Mouse (Mus musculus): ENCODE measurements at regions not wholly inside any gene's neighbourhood (a gene's known extent, or its start where the extent isn't known, plus 50 kb on each side); places are given as distances from the start of the nearest gene placed in this dataset.

GRCm38 (mm10) chr14:76818256-76819010 is 218.1 kb upstream of the Ccdc122 start:
- no peak for TF ChIP-seq CTCF (IDR thresholded peaks at IDR 0.05)
- ChIA-PET CTCF (interaction anchor here (0.8 to 4.5 kb wide), 11 partner anchors 27 to 314 kb away, joined by 3 to 34 read pairs (median 4); no protein-coding TSS in a partner anchor), POLR2A (interaction anchor here (0.5 to 5.0 kb wide), 17 partner anchors 32 to 313 kb away, joined by 3 to 24 read pairs (median 4); no protein-coding TSS in a partner anchor)
- ATAC-seq (no peak), DNase-seq (ENCODE audit: low read depth, low spot score) (no peak)
- H3K27me3 ChIP-seq = no peaks in the 10 kb centered on the region
- in situ Hi-C loops (cut with MboI; ENCODE audit: low pct_unique_long_range_greater_than_20kb) = no loop called here

GRCm38 (mm10) chr14:76817189-76817772 is 219.3 kb upstream of the Ccdc122 start:
- DNase-seq (ENCODE audit: low read depth, low spot score) = peak; percentile 86
- POLR2A ChIA-PET = interaction anchor here (0.5 to 5.0 kb wide), 22 partner anchors 22 to 312 kb away, joined by 3 to 24 read pairs (median 4); no protein-coding TSS in a partner anchor
- no peaks in the 10 kb centered on the region for H3K27me3 ChIP-seq
- TF ChIP-seq CTCF (IDR thresholded peaks at IDR 0.05) = peak; percentile 46
- peak; percentile 76 for ATAC-seq
- CTCF ChIA-PET = interaction anchor here (0.8 to 4.5 kb wide), 16 partner anchors 25 to 313 kb away, joined by 3 to 34 read pairs (median 4); no protein-coding TSS in a partner anchor
- in situ Hi-C loops (cut with MboI; ENCODE audit: low pct_unique_long_range_greater_than_20kb) = no loop called here

GRCm38 (mm10) chr14:76816666-76817065 is 219.9 kb upstream of the Ccdc122 start:
- TF ChIP-seq CTCF (IDR thresholded peaks at IDR 0.05) = no peak
- DNase-seq (ENCODE audit: low read depth, low spot score) (no peak), ATAC-seq (no peak)
- in situ Hi-C loops (cut with MboI; ENCODE audit: low pct_unique_long_range_greater_than_20kb) = no loop called here
- no peaks in the 10 kb centered on the region for H3K27me3 ChIP-seq
- POLR2A ChIA-PET = interaction anchor here (1.1 to 5.0 kb wide), 9 partner anchors 30 to 311 kb away, joined by 3 to 24 read pairs (median 10); no protein-coding TSS in a partner anchor
- CTCF ChIA-PET = interaction anchor here (0.9 to 4.5 kb wide), 11 partner anchors 25 to 196 kb away, joined by 3 to 34 read pairs (median 4); no protein-coding TSS in a partner anchor

- TF ChIP-seq CTCF (IDR thresholded peaks at IDR 0.05) = no peak
- no peaks in the 10 kb centered on the region for H3K27me3 ChIP-seq
- ChIA-PET CTCF (interaction anchor here (0.8 kb wide), 1 partner anchor 20 kb away, joined by 3 read pairs; no protein-coding TSS in a partner anchor), POLR2A (interaction anchor here (0.6 kb wide), 1 partner anchor 54 kb away, joined by 3 read pairs; no protein-coding TSS in a partner anchor)
- in situ Hi-C loops (cut with MboI; ENCODE audit: low pct_unique_long_range_greater_than_20kb) = no loop called here
- ATAC-seq = no peak
- DNase-seq (ENCODE audit: low read depth, low spot score) = no peak
Observed at GRCm38 (mm10) chr14:76812155-76812875, 224.3 kb upstream of the Ccdc122 start.

GRCm38 (mm10) chr14:76810697-76811589 is 225.6 kb upstream of the Ccdc122 start:
- ATAC-seq = no peak
- in situ Hi-C loops (cut with MboI; ENCODE audit: low pct_unique_long_range_greater_than_20kb) = no loop called here
- no peaks in the 10 kb centered on the region for H3K27me3 ChIP-seq
- no peak for DNase-seq (ENCODE audit: low read depth, low spot score)
- no peak for TF ChIP-seq CTCF (IDR thresholded peaks at IDR 0.05)
- ChIA-PET POLR2A (no interaction called here), CTCF (no interaction called here)

- ChIA-PET POLR2A (no interaction called here), CTCF (no interaction called here)
- TF ChIP-seq CTCF (IDR thresholded peaks at IDR 0.05) = no peak
- no peaks in the 10 kb centered on the region for H3K27me3 ChIP-seq
- in situ Hi-C loops (cut with MboI; ENCODE audit: low pct_unique_long_range_greater_than_20kb) = no loop called here
- ATAC-seq (no peak), DNase-seq (ENCODE audit: low read depth, low spot score) (no peak)
Observed at GRCm38 (mm10) chr14:76810041-76810440, 226.5 kb upstream of the Ccdc122 start.

GRCm38 (mm10) chr14:76809411-76809810 is 227.2 kb upstream of the Ccdc122 start:
- in situ Hi-C loops (cut with MboI; ENCODE audit: low pct_unique_long_range_greater_than_20kb) = no loop called here
- TF ChIP-seq CTCF (IDR thresholded peaks at IDR 0.05) = no peak
- DNase-seq (ENCODE audit: low read depth, low spot score) (no peak), ATAC-seq (no peak)
- ChIA-PET CTCF (no interaction called here), POLR2A (no interaction called here)
- H3K27me3 ChIP-seq = no peaks in the 10 kb centered on the region

GRCm38 (mm10) chr14:76805151-76805785 is 231.3 kb upstream of the Ccdc122 start:
- H3K27me3 ChIP-seq = no peaks in the 10 kb centered on the region
- POLR2A ChIA-PET = interaction anchor here (0.6 kb wide), 1 partner anchor 296 kb away, joined by 3 read pairs; no protein-coding TSS in a partner anchor
- no peak for DNase-seq (ENCODE audit: low read depth, low spot score)
- ATAC-seq = no peak
- TF ChIP-seq CTCF (IDR thresholded peaks at IDR 0.05) = no peak
- CTCF ChIA-PET = interaction anchor here (0.9 kb wide), 1 partner anchor 10 kb away, joined by 4 read pairs; no protein-coding TSS in a partner anchor
- in situ Hi-C loops (cut with MboI; ENCODE audit: low pct_unique_long_range_greater_than_20kb) = no loop called here

- ATAC-seq (no peak), DNase-seq (ENCODE audit: low read depth, low spot score) (no peak)
- no peaks in the 10 kb centered on the region for H3K27me3 ChIP-seq
- in situ Hi-C loops (cut with MboI; ENCODE audit: low pct_unique_long_range_greater_than_20kb) = no loop called here
- ChIA-PET CTCF (no interaction called here), POLR2A (interaction anchor here (0.6 kb wide), 1 partner anchor 295 kb away, joined by 3 read pairs; no protein-coding TSS in a partner anchor)
- TF ChIP-seq CTCF (IDR thresholded peaks at IDR 0.05) = no peak
Observed at GRCm38 (mm10) chr14:76804447-76805150, 232.0 kb upstream of the Ccdc122 start.
